Mouse (Mus musculus) liver, embryonic 14.5 days (tissue): ENCODE data around the gene Olfr1373. TPM values are rescaled to one million over a fixed set of nuclear protein-coding genes. Genes with fewer than 3 reads are reported as not detected.
"Not testable (repeated sequence)": the region's sequence is repeated elsewhere in the genome, so short reads cannot be mapped to it uniquely, and the experiment has no call there.

Experiments used
- ATAC-seq: fragments of 200-750 bp; cut with Nextera tagmentation; 2 replicates; pipeline ENCODE4 v1.8.0; 2017; ENCODE audit warnings: moderate number of reproducible peaks, mild to moderate bottlenecking, moderate library complexity; ENCODE audit not compliant: insufficient read depth
- DNase-seq, 3 experiments: peaks; one replicate each; pipeline ENCODE4 v3.0.0-alpha.2; 2012 to 2013; ENCODE audit warnings: low read depth in 3 of 3, low spot score in 3 of 3
- H3K27ac ChIP-seq: fragments of 300-500 bp; sonication (generic); 2 replicates; pipeline ENCODE4 v1.5.1; 2014; ENCODE audit warnings: moderate library complexity, mild to moderate bottlenecking, control low read depth, inconsistent platforms
- H3K27me3 ChIP-seq: fragments of 300-500 bp; sonication (generic); 2 replicates; pipeline ENCODE4 v1.6.1; 2014; ENCODE audit warnings: mild to moderate bottlenecking, low read length, moderate library complexity; ENCODE audit not compliant: control insufficient read depth, insufficient read depth
- H3K36me3 ChIP-seq: fragments of 300-500 bp; sonication (generic); replicated peaks from 2 replicates; pipeline ENCODE4 v1.6.1; 2014; ENCODE audit warnings: low read depth; ENCODE audit not compliant: control insufficient read depth, insufficient read depth
- H3K4me1 ChIP-seq, 2 experiments: fragments of 200-500 bp in 1 of 2; fragments of 300-500 bp in 1 of 2; sonication (generic) in 1 of 2; replicated peaks; 2 replicates each; pipeline ENCODE4 v1.6.1; 2012 to 2014; ENCODE audit warnings: antibody characterized with exemption in 1 of 2, inconsistent platforms in 1 of 2, low read length in 1 of 2; ENCODE audit not compliant: control insufficient read depth in 2 of 2, insufficient read depth in 2 of 2
- H3K4me2 ChIP-seq: fragments of 300-500 bp; sonication (generic); 2 replicates; pipeline ENCODE4 v1.6.1; 2014; ENCODE audit warnings: low read depth, mild to moderate bottlenecking, control low read depth, moderate library complexity
- H3K4me3 ChIP-seq, 2 experiments: fragments of 200-500 bp in 1 of 2; fragments of 300-500 bp in 1 of 2; sonication (generic) in 1 of 2; 2 replicates each; pipeline ENCODE4 v1.5.1; 2012 to 2014; ENCODE audit warnings: low read depth in 2 of 2, low read length in 2 of 2, mild to moderate bottlenecking in 2 of 2, control low read depth in 1 of 2, inconsistent platforms in 1 of 2, moderate library complexity in 1 of 2; ENCODE audit not compliant: insufficient read depth in 1 of 2
- H3K9ac ChIP-seq: fragments of 300-500 bp; sonication (generic); replicated peaks from 2 replicates; pipeline ENCODE4 v1.6.1; 2014; ENCODE audit warnings: mild to moderate bottlenecking, control low read depth, moderate library complexity
- H3K9me3 ChIP-seq: fragments of 300-500 bp; sonication (generic); 2 replicates; pipeline ENCODE4 v1.6.1; 2016; ENCODE audit warnings: low read length, mixed read lengths; ENCODE audit not compliant: control insufficient read depth
- CTCF ChIP-seq: IDR thresholded peaks from 2 replicates; pipeline ENCODE4 v1.5.1; 2016; ENCODE audit warnings: antibody characterized with exemption, low read depth, control low read depth
- EP300 ChIP-seq: IDR thresholded peaks from 2 replicates; pipeline ENCODE4 v1.6.1; 2016; ENCODE audit warnings: antibody characterized with exemption, low read depth
- WGBS: fragments of 180-500 bp; shearing (Covaris S2); extraction: QIAGEN DNeasy Blood & Tissue Kit; methylation state at CpG from one replicate; pipeline ENCODE4 v1.1.7; 2014; ENCODE audit not compliant: insufficient replicate concordance; 5-methylcytosine and 5-hydroxymethylcytosine counted together
- polyA plus RNA-seq, 2 experiments: library from polyadenylated mRNA; depleted of rRNA in 1 of 2; stranded (reverse) in 1 of 2; unstranded in 1 of 2; fragments of >200 nt; fragmentation: Nextera tagmentation in 1 of 2; extraction: Ambion mirVana in 1 of 2; gene quantifications; 2 replicates each; pipeline versions ENCODE4 v1.2.1 to v1.2.3; 2012 to 2014

Gene Olfr1373
- polyA plus RNA-seq (2012; rRNA removed) (not detected in 2 replicates), polyA plus RNA-seq (2014; fragmentation: Nextera tagmentation; extraction: Ambion mirVana) (not detected in 2 replicates)

DNA sequence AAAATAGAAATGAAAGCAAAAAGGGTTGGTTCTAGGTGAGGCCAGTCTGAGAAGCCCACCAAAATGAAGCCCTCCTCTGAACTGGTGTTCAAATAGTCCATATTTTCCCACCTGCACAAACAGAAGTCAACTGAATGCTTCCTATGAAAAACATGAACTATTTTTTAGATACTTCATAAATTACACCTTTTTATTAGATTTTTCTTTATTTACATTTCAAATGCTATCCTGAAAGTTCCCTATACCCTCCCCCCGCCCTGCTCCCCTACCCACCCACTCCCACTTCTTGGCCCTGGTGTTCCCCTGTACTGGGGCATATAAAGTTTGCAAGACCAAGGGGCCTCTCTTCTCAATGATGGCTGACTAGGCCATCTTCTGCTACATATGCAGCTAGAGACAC is at the start of gene Olfr1373:
Gene Olfr1373 (minus strand): TSS at position 101 of the 400 bp plus-strand sequence.
- not testable (repeated sequence) for H3K4me2 ChIP-seq, H3K9ac ChIP-seq, H3K9me3 ChIP-seq, H3K4me1 ChIP-seq, ATAC-seq, H3K4me3 ChIP-seq, H3K36me3 ChIP-seq, DNase-seq, H3K27me3 ChIP-seq, H3K27ac ChIP-seq
- WGBS, result 50% methylated on average over 1 of the region's 1 CpGs

DNA sequence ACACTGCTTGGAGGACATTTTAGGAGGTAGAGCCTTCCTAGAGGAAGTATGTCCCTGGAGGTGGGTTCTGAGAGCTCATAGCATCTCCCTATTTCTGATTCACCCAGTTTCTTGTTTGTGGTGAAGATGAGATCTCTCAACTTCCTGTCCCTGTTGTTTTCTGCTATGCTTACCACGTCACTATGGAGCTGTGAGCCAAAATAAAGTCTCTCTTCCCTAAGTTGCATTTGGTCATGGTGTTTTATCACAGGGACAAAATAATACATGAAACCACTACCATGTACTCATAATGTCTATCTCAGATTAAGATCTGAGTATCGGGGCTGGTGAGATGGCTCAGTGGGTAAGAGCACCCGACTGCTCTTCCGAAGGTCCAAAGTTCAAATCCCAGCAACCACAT is 35.3 kb upstream of the Olfr1373 start:
- 56% methylated on average over 4 of the region's 4 CpGs for WGBS
- H3K27me3 ChIP-seq, H3K4me2 ChIP-seq, H3K9ac ChIP-seq, DNase-seq, H3K27ac ChIP-seq, ATAC-seq, H3K4me3 ChIP-seq, H3K4me1 ChIP-seq, H3K36me3 ChIP-seq, H3K9me3 ChIP-seq: not testable (repeated sequence)

DNA sequence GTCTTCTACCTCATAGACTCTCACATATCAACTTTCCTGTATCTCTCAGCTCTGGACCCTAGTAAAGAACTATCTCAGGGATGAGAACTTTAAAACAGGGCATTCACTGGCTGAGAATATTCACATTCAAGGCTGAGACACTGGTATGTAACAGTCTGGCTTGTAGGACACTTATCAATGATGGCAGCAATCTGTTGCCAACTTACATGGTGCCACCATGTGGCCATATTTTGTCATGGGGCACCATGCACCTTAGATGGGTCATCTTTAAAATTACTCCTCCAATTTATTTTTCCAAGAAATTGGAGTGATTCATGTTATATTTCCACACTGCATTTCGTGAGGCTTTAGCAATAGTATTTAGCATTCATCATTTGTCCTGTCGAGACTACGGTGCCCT is 34.6 kb upstream of the Olfr1373 start:
- not testable (repeated sequence) for H3K9me3 ChIP-seq, H3K4me2 ChIP-seq, H3K4me1 ChIP-seq, H3K27me3 ChIP-seq, H3K27ac ChIP-seq, ATAC-seq, H3K9ac ChIP-seq, H3K4me3 ChIP-seq, H3K36me3 ChIP-seq, DNase-seq
- WGBS, result no CpG with 5 or more reads among the region's 3 CpGs

DNA sequence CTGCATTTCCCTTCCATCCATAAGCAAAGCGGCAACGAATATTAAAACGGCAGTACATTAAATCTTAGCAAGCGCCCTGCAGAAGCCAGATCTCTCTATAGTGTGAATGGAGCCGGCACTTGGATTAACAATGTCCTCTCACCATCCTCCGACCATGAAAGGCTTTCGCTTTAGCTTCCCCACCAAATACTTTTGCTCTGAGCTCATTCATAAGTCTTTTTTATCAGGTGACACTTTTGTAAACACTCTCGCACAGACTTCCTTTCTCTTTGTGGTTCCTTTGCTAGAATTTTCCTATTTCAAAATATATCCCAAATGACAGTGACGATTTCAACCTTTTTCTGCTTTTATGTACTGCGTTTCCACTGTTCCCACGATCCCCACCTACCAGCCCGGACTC is 23.1 kb upstream of the Olfr1373 start:
- Histone ChIP-seq H3K4me1 (no peaks in the 10 kb centered on the region), H3K9ac (no peak overlapping the region), H3K4me3 (peak overlapping the region; percentile 39 to 48; a peak in 3 of 4 replicates), H3K27ac (no peak overlapping the region), H3K36me3 (no peaks in the 10 kb centered on the region), H3K4me2 (peak overlapping the region; percentile 55), H3K9me3 (no peaks in the 10 kb centered on the region), H3K27me3 (peaks cover 26% of the 10 kb centered on the region)
- DNase-seq (no peak), ATAC-seq (no peak)
- TF ChIP-seq EP300 (no peak), CTCF (no peak)
- 9% methylated on average over 12 of the region's 12 CpGs for WGBS

DNA sequence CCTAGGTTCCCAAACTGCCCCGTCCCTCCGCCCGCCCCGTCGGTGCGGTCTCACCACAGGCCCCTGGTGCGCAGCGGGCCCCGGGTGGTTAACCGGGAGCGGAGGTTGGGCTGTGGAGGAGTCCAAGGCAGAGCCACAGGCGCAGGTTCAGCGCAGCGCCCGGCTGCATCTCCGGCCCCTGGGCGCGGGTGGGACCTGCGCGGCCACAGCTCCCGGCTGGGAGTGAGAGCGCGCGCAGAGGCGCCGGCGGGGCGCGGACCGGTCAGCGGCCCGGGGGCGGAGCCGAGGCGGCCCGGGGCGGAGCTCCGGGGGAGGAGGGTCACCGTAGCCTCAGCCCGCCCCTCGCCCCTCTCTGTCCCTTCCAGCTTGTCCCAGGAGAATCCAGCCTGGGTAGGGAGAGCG is 22.6 kb upstream of the Olfr1373 start:
- H3K36me3 ChIP-seq, ATAC-seq, H3K9ac ChIP-seq, H3K27ac ChIP-seq, H3K9me3 ChIP-seq, DNase-seq, H3K4me1 ChIP-seq: not testable (repeated sequence)
- WGBS, result under 1% methylated on average over 31 of the region's 42 CpGs
- H3K27me3 ChIP-seq, result peaks cover 26% of the 10 kb centered on the region
- peak overlapping the region; percentile 39 to 48; a peak in 3 of 4 replicates for H3K4me3 ChIP-seq
- H3K4me2 ChIP-seq, result peak overlapping the region; percentile 55

DNA sequence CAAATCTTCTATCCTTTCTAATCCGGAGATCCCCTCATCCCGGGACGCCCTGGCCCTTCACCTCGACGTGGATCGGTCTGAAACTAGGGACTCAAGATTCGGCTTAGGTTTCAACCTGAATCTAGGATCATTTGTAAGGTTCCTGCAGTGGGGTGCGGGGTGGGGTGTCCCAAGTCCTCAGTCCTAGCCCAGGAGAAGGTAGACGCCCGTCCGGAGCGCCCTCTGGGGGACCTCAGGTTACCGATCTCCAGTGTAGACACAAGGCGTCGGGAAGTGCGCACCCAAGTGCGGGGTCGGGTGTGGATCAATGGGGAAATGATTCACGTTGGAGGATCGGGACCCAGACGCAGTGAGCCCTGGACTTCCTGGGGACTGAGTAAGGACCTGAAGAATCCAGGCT is 21.8 kb upstream of the Olfr1373 start:
- Histone ChIP-seq H3K27ac (no peak overlapping the region), H3K4me2 (no peak overlapping the region), H3K4me3 (no peak overlapping the region), H3K9ac (no peak overlapping the region), H3K9me3 (no peaks in the 10 kb centered on the region), H3K36me3 (no peaks in the 10 kb centered on the region), H3K27me3 (peaks cover 26% of the 10 kb centered on the region), H3K4me1 (no peaks in the 10 kb centered on the region)
- ATAC-seq (no peak), DNase-seq (no peak)
- WGBS, result 1% methylated on average over 21 of the region's 21 CpGs
- TF ChIP-seq EP300, result no peak
- no peak for TF ChIP-seq CTCF
